Mouse (Mus musculus): Measurements from ENCODE around the gene Sertad4.

Sertad4 gene

DNA sequence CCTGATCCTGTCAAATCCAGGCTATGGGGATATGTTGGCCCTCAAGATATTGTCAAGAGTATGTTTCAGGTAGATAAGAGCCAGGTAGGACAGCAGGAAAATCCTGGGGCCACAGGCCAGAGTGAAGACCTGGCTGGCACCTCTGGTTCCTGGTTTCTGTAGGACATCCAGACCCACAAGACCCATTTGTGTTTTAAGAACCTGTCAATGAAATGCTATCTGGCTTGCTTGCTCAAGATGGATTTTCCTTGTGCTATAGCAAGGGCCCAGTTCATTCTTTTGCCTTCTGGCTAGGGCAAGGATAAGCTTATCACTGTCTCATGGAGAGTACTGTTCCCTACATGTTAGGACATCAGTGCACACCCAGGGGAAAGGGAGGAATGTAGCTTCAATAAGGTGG is 3.5 kb downstream of the Sertad4 start:
- in situ Hi-C loops (cut with MboI, MseI): no loop called here

DNA sequence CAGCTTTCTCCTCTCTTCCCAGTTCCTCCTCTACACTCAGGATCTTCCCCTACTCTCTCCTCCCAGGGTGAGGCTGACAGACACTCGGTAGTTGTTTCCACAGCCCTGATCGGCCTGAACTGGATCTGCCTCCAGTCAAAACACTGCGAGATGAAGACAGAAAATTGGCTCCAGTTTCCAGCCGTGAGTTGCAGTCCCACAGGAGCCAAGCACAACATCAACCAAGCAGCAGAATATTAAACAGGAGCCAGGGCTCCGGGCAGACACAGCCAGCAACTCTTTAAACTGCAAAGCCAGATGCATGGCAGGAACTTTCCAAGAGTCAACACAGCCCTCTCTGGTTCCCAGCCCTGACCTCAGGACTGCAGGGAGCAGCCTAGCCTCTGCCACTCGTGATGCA is 3.9 kb downstream of the Sertad4 start:
- in situ Hi-C loops (cut with MboI, MseI): no loop called here

DNA sequence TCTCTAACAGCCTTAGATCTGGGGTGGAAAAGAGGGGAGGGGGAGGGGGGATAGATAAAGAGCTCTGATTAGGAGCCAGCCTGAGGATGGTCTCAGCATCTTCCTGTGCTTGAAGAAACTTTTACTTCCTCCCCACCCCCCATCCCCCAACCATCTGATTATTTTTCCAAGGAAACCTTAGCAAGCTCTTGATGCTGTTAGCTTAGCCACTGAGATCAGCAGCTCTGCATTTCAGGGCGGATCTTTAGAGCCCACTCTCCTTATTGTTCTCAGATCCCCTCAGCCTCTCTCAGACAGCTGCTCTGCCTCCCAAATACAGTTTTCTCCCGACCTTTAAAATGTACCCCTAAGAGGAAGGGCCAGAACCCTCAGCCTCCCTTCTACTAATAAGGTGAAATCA is 4.4 kb downstream of the Sertad4 start:
- in situ Hi-C loops (cut with MboI, MseI): no loop called here

DNA sequence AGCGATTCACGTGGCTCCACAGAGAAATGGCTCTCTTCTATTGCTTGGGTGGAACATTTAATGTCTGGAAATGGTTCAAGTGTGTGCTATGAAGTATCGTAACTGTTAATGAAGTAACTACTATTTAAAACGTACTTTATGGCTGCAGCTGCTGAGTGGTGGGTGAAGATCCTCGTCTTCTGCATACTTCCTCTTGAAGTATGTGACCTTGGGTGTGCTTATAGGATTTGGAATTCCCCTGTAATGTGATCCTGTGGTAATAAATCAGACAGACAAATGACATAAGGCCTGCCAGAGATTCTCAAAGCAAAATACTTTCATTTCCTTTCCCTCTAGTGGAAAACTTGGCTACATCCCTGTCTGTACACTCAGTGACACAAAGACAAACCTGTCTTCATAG is 5.9 kb downstream of the Sertad4 start:
- in situ Hi-C loops (cut with MboI, MseI): no loop called here

DNA sequence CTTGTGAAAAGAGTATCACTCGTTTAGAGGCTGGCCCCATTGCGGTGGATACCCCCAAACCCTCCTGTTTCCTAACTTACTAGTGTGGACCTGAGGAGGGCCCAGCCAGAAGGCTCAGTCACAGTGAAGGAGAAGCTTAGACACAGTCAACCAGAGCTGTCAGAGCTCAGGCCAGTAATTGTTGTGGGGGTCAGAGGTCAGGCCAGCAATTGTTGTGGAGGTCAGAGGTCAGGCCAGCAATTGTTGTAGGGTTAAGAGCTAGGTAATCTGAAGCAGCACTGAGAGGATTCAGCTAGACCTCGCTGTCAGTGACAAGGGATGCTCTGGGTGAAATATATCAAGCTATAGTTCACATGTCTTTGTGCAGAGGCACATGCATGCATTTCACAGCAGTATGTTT is 8.3 kb downstream of the Sertad4 start:
- in situ Hi-C loops (cut with MboI, MseI): no loop called here

DNA sequence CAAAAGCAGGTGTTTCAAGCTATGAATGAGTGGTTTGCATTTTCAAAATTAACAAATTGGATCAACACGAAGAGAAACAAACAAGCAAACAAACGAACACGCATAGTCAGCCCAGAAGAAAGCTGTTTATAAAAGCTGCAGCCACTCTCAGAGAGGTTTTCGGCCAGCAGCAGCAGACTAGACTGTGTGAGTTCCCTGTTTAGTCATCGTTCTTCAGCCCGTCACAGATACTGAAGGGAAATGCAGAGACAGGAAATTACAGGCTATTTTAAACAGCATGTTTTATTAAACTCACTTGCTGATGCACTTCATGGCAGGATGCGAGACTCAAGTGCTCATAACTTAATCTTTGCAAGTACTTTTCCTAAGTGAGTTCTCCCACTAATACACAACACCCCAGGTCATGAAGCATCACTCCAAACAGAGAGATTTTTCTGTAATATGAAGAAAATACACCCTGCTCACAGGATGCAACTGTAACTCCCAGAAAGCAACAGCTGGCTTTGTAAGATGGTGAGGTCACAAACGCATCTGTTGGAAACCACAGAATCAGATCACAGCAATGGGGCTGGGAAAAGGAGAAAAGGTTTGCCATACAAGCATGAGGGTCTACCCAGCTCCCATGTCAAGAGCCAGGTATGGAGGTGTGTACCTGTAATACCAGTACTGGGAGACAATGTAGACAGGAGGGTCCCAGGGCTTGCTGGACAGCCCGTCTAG is 14.3 kb downstream of the Sertad4 start:
- in situ Hi-C loops (cut with MboI, MseI): no loop called here

DNA sequence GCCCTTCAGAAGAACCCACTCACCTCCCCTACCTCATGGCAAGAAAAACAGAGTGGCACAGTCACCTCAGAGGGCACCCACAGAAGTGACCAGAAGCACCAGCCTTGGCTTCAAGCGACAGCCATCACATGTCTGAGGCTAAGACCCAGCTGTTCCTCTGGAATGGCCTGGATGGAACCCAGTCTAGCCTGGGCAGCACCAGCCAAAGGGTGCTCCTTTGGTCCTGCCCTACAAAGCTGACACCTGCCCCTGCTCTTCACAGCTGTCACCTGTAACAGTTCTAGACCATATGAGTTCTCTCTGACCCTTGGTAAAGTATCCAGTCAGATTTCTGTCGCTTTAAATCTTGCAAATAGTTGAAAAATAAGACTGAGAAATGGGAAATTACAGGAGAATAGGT is 14.9 kb downstream of the Sertad4 start:
- in situ Hi-C loops (cut with MboI, MseI): no loop called here

DNA sequence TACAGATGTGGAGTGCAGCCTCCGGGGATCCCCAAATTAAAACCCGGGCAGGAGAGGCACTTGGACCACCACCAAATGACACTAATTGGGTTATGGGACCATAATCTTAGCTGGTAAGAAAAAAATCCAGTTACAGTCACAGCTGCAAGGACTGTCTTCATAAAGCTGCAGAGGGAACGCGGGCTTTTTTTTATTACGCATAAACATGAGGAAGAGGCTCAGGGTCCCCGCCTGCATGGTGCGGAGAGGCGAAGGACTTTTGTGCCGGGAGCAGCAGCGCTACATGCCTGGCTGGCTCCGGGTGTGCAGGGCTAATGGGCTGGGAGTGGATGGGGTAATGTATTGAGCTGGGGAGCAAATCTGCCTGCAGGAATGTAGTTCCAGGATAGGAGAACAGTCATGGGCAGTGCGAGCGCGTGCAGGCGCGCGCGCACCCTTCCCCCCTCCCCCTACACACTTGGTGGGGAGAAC is 20.3 kb downstream of the Sertad4 start:
- in situ Hi-C loops (cut with MboI, MseI): no loop called here

DNA sequence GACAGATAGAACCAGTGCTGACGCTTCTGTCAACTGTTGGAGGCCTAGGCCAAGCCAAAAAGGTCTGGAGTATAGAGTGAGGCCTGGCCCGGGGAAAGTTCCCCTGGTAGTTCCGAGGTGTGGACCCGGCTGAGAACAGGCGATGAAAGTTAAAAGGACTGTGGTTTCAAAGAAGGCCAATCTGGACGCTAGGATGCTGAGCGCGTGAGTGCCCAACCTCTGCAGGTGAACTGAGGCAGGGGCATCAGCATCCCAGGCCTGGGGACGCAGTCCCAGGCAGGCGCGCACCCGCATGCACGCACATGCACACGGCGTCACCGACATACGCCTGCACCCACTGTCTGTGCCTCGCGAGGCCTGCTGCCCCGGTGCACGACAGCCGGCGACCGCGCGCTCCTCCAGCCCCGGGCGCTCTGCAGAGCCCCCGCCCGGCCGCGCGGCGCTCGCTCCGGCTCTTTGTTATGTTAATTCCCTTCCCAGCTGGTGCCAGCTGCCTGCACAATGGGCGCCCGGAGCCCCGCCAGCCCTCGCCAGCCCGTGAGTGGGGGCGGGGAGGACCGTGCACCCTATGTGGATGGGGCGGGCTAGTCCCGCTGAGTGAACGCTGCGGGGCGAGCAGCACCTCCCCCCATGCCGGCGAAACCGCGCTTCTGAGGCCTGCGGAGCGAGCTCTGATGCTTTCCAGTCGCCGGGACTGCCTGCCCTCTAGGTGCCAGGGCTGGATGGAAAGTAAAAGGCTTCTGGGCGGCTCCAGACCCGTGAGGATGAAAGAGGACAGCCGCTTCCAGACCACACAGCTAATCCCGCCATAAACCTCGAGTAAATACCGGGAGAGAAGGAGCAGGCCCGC is 21.0 kb downstream of the Sertad4 start:
- in situ Hi-C loops (cut with MboI, MseI): no loop called here

DNA sequence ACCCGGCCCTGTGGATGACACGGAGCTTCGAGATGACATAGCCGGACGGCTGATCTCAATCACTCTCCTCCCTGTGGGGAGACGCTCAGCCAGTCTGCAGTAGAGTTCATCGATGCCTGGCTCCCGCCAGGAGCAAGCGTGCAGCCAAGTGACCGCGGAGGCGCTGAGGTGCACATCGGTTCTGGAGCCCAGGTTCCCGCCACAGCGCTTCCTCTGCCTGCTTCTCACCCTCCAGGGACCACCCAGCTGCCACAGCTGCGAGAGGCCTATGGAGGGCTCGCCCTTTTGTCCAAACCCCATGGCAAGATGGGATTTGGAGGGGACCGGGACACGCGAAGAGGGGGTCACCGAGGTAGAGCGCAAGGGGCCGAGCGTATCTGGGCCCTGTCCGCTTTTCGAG is 22.0 kb downstream of the Sertad4 start:
- in situ Hi-C loops (cut with MboI, MseI): no loop called here

DNA sequence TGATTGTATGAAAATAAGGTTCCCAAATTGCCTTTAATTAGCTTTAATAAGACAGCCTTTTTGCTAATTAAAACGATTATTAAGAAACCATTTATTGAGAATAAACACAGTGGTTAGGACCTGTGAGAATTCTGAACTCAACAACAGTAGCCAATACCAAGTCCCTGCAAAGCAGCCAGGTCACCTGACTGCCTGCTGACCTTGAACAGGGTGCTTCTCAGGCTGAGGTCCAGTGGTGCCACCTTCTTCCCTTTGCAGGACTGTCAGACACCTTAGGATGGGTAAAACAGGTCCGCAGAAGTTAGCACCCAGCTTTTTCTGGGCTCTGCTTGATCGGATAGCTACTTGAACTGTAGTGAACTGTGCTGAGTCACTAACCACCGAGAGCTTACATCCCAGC is 22.5 kb downstream of the Sertad4 start:
- in situ Hi-C loops (cut with MboI, MseI): no loop called here

DNA sequence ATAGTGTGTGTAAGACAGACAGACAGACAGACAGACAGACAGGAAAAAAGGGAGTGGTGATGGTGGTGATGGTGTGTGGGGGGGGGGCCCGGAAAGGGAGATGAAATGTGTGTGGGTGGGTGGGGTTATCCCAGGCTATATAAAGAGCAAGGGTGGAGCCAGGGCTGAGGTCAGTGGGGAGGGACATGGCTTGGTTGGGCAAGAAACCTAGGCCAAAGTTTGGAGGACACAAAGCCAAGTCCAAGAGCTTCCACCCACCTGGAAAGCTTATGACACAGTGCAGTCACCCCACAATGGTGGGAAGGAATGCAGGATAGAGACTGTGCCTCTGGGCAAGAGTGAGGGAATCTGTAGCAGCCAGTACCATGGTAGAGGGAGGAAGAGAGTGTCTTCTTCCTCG is 23.2 kb downstream of the Sertad4 start:
- in situ Hi-C loops (cut with MboI, MseI): no loop called here

DNA sequence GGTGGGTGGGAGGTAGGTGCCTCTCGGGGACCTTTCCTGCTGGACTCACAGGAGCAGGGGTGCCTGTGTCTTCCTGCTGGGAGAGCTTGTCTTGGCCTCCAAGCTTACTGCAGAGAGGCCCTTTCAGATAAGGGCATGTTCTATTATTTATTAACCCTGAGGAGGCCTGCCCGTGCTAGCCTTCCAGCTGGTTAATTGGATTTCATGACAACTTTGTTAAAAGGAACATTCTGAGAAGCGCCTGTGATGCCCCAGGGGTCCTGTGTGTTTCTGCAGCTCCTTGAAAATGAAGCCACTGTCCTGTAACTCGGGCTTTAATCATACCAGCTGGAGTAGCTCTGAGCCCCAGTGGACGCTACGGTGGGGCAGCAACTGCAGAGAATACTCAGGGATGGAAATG is 25.1 kb downstream of the Sertad4 start:
- in situ Hi-C loops (cut with MboI, MseI): no loop called here

DNA sequence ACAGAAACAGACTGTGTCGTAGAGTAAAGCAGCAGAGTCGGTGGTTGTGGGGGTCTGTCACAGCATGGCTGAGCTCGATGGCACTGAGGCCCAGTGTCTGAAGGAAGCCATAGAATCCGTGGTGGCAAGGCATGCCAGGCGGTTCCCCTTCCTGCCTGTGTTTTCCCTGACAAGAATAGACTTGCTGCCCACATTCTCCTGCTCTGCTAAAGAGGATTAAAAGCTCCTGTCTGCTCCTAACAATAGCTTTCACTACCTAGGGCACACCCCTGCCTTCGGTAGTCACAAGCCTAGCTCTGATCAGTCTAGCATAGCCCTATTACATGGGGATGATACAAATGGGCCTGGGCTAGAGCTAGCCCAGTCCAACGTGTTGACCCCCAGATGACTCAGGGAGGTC is 26.6 kb downstream of the Sertad4 start:
- in situ Hi-C loops (cut with MboI, MseI): no loop called here

DNA sequence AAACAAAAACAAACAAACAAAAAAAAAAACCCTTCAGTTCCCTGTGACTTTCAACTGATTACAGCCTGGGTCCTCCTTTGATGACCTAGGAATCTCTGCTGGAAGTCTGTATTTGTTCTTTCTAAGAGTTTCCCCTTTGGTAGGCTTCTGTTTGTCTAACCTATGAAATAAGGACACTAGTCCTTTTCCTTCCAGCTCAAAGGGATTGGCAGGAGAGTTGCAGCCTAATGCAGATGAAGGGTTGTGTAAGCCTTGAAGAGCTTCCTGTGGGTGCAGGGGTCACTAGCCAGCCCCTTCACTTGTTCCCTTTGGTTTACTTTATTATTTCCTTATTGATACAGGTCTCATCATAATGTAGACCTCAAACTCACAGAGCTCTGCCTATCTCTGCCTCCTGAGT is 27.6 kb downstream of the Sertad4 start:
- in situ Hi-C loops (cut with MboI, MseI): no loop called here

DNA sequence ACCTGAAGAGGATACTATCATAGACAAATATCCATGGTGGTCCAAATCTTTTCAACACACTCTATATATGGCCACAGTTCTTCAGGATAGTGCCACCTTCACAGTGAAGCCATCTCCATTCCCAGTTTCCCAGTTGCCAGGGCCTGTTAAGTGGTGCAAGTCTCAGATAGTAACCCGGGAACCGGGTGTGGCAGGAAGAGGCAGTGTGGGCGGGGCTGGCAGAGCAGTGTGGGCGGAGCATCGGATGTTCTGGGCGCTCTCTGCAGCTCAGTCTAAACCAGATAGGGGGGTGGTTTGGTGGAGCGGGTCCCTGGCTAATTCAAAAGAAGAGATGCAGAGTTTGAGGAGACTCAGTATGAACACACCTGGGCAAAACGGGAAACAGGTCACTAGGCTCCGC is 29.8 kb downstream of the Sertad4 start:
- in situ Hi-C loops (cut with MboI, MseI): no loop called here

DNA sequence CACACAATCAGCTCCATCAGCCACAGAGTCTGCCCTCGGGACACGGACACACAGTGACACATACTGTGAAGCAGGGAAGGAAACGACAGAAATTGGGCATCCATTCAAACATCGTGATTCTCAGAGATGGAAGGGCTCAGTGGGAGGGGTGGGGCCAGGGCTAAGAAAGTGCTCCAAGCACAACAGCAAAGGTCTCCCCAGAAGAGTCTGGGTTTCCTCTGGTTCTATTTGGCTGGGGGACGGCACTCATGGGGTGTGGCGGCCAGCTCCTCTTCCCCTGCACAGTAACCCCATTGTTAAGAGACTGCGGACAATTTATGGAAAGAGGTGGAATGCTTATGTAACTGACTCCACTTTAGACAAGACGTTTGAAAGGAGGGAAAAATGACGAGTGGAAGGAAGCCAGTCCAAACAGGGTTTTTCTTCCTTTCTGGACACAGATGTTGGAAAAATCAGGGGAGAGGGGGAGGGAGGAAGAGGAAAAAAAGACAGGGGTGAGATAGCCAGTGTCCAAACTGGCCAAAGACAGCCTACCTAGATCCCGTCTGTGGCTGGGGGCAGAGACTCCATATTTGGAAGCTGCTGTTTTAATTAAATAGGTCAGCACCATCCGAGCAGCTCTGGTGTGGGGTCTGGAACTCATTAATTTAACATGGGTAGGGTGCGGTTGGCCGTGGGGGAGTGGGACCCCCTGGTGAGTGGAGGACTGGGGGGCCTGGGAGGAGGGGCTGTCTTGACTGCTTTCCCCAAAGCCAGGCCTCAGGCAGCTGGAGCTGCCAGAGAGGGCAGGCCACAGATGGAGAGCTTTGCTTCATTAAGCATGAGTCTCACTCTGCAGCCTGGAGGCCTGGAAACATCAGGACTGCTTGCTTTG is 32.7 kb downstream of the Sertad4 start:
- in situ Hi-C loops (cut with MboI, MseI): no loop called here

DNA sequence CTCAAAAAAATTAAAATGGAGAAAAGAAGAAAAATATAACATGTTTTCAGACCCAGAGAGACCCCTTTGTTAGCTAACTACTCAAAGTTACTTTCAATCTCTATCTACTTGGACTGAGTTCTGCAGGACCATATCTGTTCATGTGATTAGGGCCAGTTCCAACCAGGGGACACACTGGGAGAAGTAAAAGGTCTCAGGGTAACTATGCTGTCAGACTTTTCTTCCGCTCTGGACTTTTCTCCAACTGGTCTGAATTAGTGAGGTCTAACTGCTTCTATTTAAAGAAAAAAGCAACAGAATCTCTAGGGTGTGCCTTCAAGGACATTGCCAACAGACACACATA is 33.3 kb downstream of the Sertad4 start:
- in situ Hi-C loops (cut with MboI, MseI): no loop called here

DNA sequence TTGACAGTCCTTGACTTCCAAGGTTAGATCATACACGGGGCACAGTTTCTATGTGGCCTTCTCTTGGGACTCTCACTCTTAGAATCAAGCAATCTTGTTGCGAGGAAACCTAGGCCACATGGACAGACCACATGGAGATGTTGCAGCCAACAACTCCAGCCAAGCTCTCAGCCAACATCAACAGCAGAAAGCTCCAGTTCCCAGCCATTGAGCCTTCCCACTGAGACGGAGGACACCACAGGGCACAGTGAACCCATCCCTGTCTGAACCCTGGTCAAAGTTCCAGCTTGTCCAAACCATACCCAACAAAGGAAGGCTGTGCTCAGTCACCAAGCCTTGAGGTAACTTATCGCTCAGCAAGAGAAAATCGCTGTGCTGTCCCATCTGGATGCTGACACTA is 37.2 kb downstream of the Sertad4 start:
- in situ Hi-C loops (cut with MboI, MseI): no loop called here

DNA sequence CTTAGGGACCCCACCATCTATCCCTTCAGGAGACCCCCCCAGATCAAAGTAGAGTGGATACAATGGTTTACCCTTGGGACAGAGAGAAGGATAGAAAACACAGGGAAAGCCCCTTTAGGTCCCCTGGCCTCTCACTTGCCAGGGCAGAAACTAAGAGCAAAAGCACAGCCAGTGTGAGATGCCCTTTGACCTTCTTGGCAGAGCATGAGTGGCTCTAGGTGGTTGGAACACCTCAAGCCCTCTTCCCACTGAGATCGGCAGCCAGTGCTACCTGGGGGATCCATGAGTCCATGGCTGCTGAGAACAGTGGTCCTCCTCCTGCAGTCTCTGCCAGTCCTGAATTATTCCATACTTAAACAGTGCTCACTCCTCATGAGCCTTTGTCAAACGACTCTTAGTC is 39.8 kb downstream of the Sertad4 start:
- in situ Hi-C loops (cut with MboI, MseI): no loop called here

DNA sequence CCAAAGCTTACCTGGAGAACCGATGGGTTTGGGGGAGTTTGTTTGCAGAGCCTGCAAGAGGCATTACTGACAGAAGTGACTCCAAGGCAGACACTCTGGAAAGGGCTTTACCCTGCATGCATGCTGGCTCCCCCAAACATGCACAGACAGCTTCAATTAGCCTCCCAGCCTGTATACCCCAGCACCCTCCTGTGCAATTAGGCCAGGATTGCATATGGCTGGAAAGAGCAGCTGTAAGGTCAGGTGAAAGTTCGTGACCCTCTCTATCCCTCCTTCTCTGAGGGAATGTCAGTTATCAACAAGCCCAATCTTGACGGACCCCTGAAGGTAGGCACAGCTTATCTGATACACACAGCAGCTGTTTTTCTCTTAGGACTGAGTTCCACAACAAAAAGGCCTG is 40.9 kb downstream of the Sertad4 start:
- in situ Hi-C loops (cut with MboI, MseI): no loop called here

DNA sequence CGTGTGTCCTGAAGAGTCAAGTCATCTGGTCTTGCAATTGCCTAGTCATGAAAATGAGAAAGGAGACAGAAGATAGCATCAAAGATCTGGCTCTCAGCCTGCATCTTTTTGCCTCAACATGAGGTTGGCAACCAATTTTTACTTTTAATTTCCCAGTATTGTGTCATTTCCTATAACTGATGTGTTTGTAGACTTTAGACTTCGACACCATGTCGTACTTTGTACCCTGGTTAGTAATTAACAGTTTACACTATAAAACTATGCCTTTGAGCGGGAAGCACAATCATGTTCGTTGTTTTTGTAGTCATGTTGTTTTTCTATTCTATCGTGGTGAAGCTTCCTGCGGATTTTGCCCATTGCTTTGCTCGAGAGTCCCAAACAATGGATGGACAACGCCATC is 42.8 kb downstream of the Sertad4 start:
- in situ Hi-C loops (cut with MboI, MseI): no loop called here

All from T-helper 1 cell (primary cell).